Mouse (Mus musculus) liver, postnatal 0 days (tissue): ENCODE data around the gene Mlxip.

Experiments used
- CTCF ChIP-seq: sonication (generic); IDR thresholded peaks from 2 replicates; pipeline ENCODE4 v1.5.1; 2016; ENCODE audit warnings: antibody characterized with exemption, low read depth
- EP300 ChIP-seq: IDR thresholded peaks from 2 replicates; pipeline ENCODE4 v1.6.1; 2016; ENCODE audit warnings: antibody characterized with exemption, low read depth, mild to moderate bottlenecking

DNA sequence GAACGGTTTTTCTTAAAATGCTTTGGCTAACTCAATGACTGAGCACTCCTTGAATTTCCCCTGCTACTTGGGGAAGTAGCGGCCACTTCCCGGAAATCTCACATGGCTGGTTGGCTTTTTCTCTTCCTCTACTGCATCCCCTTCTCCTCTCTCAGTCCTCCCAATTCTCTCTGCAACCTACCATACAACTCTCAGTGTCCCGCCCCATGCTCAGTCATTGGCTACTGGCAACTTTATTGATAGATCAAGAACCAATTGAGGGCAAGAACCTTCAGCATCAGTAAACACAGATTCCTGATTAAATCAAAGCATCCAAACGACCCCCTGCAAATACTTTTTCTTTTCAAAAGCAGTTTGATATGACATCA, 3.2 kb upstream of the Mlxip start:
- TF ChIP-seq CTCF (no peak), EP300 (no peak)
